Mouse (Mus musculus) left cerebral cortex, postnatal 10 days (tissue): ENCODE measurements around the gene Olfr608. TPM values are rescaled to one million over a fixed set of nuclear protein-coding genes. Genes with fewer than 3 reads are reported as not detected.
"Not testable (repeated sequence)": the region's sequence is repeated elsewhere in the genome, so short reads cannot be mapped to it uniquely, and the experiment has no call there.

Experiments used
- DNase-seq, 2 experiments: peaks; one replicate each; pipeline ENCODE4 v3.0.0; 2021 to 2022; ENCODE audit warnings: low spot score in 2 of 2, mixed read lengths in 1 of 2; ENCODE audit errors: extremely low spot score in 1 of 2
- intact Hi-C: fragments of 180-260 bp; cut with DNase I; formaldehyde crosslinking; loops from one replicate; pipeline ENCODE4 v1.15.1; 2025
- total RNA-seq, 2 experiments: library from RNA; stranded (reverse); gene quantifications; 2 replicates each; pipeline ENCODE4 v1.2.3; 2021

The Olfr608 gene
- not detected for total RNA-seq

DNA sequence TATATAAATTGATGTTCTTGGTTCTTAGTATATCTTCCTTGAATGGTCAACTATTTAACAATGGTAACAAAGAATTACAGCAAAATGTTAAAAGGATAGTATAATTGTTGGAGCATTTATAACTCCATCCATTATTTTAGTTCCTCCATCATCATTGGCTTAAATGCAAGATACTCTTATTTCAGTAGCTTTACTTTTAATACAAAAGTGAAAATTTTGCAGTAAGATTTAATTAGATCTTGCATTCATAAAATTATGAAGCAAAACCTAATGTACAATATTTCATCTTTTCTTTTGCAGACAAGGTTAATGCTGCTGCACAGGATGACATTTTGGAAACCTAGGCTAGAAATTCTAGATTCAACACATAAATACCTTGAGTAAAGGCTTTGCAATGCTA lies at the start of gene Olfr608:
Gene Olfr608 (plus strand): TSS at position 301 of the 400 bp plus-strand sequence.
- no peak for DNase-seq
- intact Hi-C loops, result no loop called here

- DNase-seq, result no peak
- intact Hi-C loops, result no loop called here
These were observed 24.3 kb upstream of the Olfr608 start, which contains the start of gene Olfr605 for GRCm38 (mm10) chr7:103445339-103445738. TSS of gene Olfr605 (minus strand) at chr7:103445439.

GRCm38 (mm10) chr7:103448746-103449145 lies 20.9 kb upstream of the Olfr608 start, which contains the start of gene Olfr606:
TSS of gene Olfr606 (plus strand) at chr7:103449046.
- intact Hi-C loops, result no loop called here

GRCm38 (mm10) chr7:103460590-103460989 lies 9.1 kb upstream of the Olfr608 start:
- intact Hi-C loops, result no loop called here
- DNase-seq, result no peak

More at GRCm38 (mm10) chr7:103448746-103449145, 20.9 kb upstream of the Olfr608 start, which contains the start of gene Olfr606:
- no peak for DNase-seq

GRCm38 (mm10) chr7:103477106-103477505 lies 7.4 kb downstream of the Olfr608 start:
- DNase-seq, intact Hi-C loops: not testable (repeated sequence)

DNA sequence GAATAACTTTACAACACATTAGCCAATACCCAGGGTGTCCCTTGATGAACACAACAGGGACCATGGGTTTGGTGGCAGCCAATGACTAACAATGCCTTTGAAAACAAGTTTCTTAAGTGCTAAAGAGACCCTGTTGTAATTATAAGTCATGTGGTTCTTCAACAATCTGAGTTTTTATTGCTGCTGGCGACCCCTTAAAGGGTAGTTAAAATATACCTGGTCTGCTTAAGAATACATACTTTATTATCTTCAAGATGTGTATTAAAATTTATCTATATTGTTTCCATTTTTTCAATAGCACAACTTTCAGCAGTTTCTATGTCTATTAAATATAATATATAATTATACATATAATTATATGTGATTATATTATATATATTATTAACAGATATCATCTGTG lies 28.3 kb downstream of the Olfr608 start, which contains the start of gene Olfr609:
Gene Olfr609 (minus strand): TSS at position 101 of the 400 bp plus-strand sequence.
- no peak for DNase-seq
- intact Hi-C loops, result no loop called here

DNA sequence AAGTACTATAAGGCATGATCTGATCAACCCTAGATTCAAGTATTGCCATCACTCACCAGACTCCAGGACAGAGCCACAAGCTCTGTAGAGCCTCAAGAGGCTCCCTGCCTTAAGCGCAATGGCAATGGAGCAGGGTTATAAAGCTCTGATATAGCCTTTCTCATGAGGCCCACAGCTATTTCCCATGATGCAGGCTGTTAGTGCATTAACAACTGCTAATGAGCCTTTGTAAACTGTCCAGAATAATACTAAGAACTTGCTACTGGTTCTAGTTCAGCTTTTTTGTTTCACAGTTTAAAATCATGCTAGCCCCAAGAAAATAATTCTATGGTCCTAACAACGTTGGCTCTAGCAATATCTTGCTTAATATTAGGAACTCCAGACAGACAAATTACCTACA lies 42.3 kb downstream of the Olfr608 start, which contains the start of gene Olfr610:
Gene Olfr610 (minus strand): TSS at position 101 of the 400 bp plus-strand sequence.
- no peak for DNase-seq
- intact Hi-C loops, result no loop called here

- DNase-seq, intact Hi-C loops: not testable (repeated sequence)
These were observed 51.1 kb downstream of the Olfr608 start, which contains the start of gene Olfr611 for GRCm38 (mm10) chr7:103520746-103521145. TSS of gene Olfr611 (minus strand) at chr7:103520846.

Other genes with a start within 250 kb of the Olfr608 start
- gene Usp17ld, start 217.4 kb upstream of the Olfr608 start, total RNA-seq, result not detected
- gene Olfr596, start 164.2 kb upstream of the Olfr608 start, total RNA-seq, result not detected
- not detected for gene Olfr597, start 153.6 kb upstream of the Olfr608 start, total RNA-seq
- gene Olfr598, start 146.3 kb upstream of the Olfr608 start, total RNA-seq, result not detected
- not detected for gene Olfr599, start 134.0 kb upstream of the Olfr608 start, total RNA-seq
- gene Olfr600, start 120.2 kb upstream of the Olfr608 start, total RNA-seq, result not detected
- not detected for gene Olfr601, start 107.2 kb upstream of the Olfr608 start, total RNA-seq
- gene Olfr603, start 83.7 kb upstream of the Olfr608 start, total RNA-seq, result not detected
- gene Usp17lc, start 54.8 kb upstream of the Olfr608 start, total RNA-seq, result not detected
- not detected for gene Olfr605, start 24.4 kb upstream of the Olfr608 start, total RNA-seq
- gene Olfr606, start 20.8 kb upstream of the Olfr608 start, total RNA-seq, result not detected
- gene Olfr607, start 5.7 kb upstream of the Olfr608 start, total RNA-seq, result not detected
- gene Olfr609, start 28.2 kb downstream of the Olfr608 start, total RNA-seq, result not detected
- not detected for gene Olfr610, start 42.2 kb downstream of the Olfr608 start, total RNA-seq
- gene Olfr611, start 51.0 kb downstream of the Olfr608 start, total RNA-seq, result not detected
- gene Olfr612, start 72.8 kb downstream of the Olfr608 start, total RNA-seq, result not detected
- not detected for gene Olfr613, start 78.2 kb downstream of the Olfr608 start, total RNA-seq
- not detected for gene Olfr615, start 86.2 kb downstream of the Olfr608 start, total RNA-seq
- not detected for gene Olfr616, start 99.3 kb downstream of the Olfr608 start, total RNA-seq
- gene Olfr617, start 103.2 kb downstream of the Olfr608 start, total RNA-seq, result not detected
- gene Olfr618, start 120.2 kb downstream of the Olfr608 start, total RNA-seq, result not detected
- gene Olfr619, start 130.7 kb downstream of the Olfr608 start, total RNA-seq, result not detected
- not detected for gene Olfr620, start 142.7 kb downstream of the Olfr608 start, total RNA-seq
- not detected for gene Olfr622, start 172.8 kb downstream of the Olfr608 start, total RNA-seq
- not detected for gene Olfr623, start 193.8 kb downstream of the Olfr608 start, total RNA-seq
- gene Olfr624, start 201.3 kb downstream of the Olfr608 start, total RNA-seq, result not detected
- not detected for gene Olfr625-ps1, start 212.8 kb downstream of the Olfr608 start, total RNA-seq
- gene Olfr243, start 244.8 kb downstream of the Olfr608 start, total RNA-seq, result not detected